Mouse (Mus musculus): ENCODE results near the gene Reep6.

DNA sequence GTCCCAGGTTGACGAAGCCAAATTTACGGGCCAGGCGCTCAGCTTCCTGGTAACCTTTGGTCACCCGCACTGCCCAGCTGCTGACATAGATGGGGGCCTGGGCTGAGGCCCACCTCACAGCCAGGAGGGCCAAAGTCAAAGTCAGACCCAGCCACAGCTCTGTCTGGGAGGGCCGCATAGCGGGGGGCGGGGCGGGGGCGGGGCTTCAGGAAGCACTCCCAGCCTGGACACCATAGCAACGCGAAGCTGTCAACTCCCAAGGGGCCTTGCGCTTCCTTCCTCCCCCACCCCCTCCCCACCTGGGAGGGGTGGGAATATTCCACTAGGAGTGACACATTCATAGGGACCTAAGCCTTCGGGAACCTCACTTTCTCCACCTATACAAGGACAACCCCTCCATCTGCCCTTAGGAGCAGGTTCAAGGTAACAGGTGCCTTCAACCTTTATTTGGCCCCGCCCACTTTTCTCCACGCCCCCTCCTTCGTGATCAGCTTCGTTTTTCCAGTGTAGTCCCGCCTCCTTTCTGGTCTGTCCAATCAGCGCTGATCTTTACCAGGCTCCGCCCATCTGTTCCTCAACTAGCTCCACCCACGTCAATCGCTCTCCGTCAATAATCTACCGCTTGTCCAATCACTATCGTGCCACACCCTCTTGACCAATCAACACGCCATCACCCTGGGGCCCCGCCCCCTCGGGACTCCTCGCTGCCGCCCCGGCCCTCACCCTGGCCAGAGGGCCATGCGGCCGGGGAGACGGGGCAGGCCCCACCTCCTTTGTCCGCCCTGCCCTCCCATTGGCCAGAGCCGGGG lies at the start of gene Reep6, which contains the start of gene Pcsk4:
- TF ChIP-seq CTCF (IDR thresholded peaks at IDR 0.05; ENCODE audit: borderline replicate concordance, extremely low read depth, insufficient read depth, insufficient read length) (no peak), POLR2A (IDR thresholded peaks at IDR 0.05; ENCODE audit: borderline replicate concordance, extremely low read depth, insufficient read depth, insufficient read length, poor library complexity, severe bottlenecking) (no peak)
